Mouse (Mus musculus) kidney, adult 9 months (tissue): ENCODE data around the gene Stx18.
A peak's percentile ranks its signal among the peaks of the same experiment; 100 is the strongest.

Source experiments
- DNase-seq: peaks from one replicate; pipeline ENCODE4 v3.0.0; 2022

The Stx18 gene

GRCm38 (mm10) chr5:38038710-38039592 is at the start of gene Stx18:
Gene Stx18 (plus strand): TSS chr5:38038742.
- DNase-seq = peak; percentile 87

DNA sequence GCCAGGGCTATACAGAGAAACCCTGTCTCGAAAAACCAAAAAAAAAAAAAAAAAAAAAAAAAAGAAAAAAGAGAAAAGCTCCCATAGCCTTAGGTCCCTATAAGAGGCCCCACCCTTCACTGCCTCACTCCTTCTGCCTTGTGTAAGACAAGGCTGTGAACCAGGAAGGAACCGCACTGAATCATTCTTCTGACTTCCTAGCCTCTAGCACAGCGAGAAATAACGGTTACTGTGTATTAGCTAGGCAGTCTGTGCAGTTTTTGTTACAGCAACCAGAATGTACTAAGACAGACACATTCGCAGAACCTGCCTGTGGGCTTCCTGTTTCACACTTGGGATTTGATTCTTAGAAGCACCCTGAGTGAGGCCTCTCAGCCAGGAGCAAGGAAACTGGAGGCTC is 46.2 kb upstream of the Stx18 start:
- DNase-seq = no peak

- DNase-seq = no peak
Measured at GRCm38 (mm10) chr5:37998805-37999204, 39.7 kb upstream of the Stx18 start.

- DNase-seq = no peak
Measured at GRCm38 (mm10) chr5:38002573-38002972, 36.0 kb upstream of the Stx18 start.

DNA sequence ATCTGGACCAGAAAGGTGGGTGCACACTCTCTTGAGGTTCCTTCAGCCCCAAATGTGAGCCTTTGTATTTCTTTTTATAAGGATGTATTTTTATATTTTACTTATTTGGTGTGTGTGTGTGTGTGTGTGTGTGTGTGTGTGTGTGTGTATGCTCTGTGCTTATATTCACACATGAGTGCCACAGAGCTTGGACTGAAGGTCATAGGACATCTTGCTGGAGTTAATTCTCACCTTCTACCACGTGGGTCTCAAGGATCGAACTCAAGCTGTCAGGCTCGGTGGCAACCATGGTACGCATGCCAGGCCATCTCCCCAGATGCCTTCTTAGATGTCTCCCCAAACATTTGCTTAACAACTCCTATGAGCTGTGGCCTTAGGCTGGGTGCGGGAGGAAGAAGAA is 33.8 kb upstream of the Stx18 start:
- peak; percentile 71 for DNase-seq

DNA sequence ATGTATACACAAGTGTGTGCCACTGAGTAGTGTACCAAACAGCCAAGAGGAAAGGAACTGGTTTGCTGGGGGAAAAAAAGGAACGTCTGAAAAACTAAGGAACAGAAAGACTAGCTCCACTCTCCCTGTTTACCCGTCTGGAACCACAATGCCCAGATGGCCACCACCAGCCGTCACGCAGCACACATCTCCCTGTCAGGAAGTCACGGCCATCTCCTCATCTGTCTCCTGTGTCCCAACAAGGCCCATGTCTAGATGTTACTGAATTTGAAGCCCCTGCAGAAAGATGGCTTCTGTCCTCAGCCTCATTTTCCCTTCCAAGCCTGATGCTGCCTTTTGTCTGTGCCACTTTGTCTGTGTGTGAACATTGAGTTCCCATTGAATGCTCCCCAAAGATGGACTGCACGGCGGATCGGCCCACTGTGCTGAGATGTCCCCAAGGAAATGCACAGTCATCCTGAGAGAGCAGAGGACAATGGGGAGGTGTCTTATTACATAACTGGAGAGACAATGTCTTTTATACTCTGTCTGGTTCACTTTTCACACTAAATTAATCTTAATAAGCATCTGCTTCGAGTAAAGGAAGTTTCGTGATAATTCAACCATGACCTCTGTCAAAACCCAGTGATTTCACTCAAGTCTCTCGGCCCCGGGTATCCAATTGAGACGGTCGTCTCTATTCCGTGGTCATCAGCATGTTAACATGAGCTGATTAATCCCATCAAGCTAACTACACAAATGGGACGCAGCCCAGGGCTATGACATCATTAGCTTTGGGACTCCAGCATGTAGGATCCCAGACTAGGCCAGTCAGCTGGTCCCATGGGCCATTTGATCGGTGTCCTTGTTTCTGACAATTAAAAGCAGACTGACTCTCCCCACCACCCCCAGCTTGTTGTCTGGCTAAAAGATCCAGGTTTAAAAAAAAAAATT is 31.9 kb upstream of the Stx18 start:
- peak; percentile 32 for DNase-seq

DNA sequence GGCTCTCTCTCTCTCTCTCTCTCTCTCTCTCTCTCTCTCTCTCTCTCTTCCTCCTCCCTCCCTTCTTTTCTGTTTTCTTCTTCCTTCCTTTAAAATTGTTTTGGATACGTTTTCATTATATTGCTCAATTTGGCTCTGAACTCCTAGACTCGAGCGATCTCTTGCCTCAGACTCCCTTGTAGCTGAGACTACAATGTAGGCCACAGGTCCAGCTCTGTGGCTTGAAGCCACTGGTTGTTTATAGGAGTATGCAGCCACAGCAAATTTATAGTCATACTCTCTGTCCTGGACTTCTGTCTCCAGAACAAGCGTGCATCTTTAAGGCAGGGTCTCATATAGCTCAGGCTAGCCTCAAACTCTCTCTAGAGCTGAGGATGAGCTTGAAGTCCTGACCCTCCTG is 29.5 kb upstream of the Stx18 start:
- DNase-seq = no peak

DNA sequence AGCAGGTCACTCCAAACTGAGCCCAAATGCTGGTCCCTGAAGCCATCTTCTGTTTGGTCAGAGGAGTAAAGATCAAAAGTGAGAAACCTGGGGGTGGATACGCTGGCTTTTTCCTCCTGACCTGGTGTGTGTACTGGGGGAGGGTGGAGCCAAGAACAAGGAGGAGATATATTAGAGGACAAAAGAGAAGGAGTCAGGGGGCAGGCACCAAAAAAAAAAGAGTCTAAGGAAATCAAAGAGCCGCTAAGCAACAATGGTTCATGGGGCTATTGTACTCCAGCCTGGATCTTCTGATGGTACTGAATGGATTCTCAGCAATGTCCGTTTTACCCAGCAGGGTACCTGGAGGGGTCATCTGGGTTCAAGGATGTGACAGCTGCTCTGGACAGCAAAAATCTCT is 23.6 kb upstream of the Stx18 start:
- no peak for DNase-seq

- DNase-seq = no peak
Measured at GRCm38 (mm10) chr5:38016945-38017344, 21.6 kb upstream of the Stx18 start.

GRCm38 (mm10) chr5:38027656-38028055 is 10.9 kb upstream of the Stx18 start:
- DNase-seq = no peak

GRCm38 (mm10) chr5:38038274-38038673 is 268 bp upstream of the Stx18 start:
- peak; percentile 14 for DNase-seq

- no peak for DNase-seq
Measured at GRCm38 (mm10) chr5:38039796-38040195, 1.3 kb downstream of the Stx18 start.

DNA sequence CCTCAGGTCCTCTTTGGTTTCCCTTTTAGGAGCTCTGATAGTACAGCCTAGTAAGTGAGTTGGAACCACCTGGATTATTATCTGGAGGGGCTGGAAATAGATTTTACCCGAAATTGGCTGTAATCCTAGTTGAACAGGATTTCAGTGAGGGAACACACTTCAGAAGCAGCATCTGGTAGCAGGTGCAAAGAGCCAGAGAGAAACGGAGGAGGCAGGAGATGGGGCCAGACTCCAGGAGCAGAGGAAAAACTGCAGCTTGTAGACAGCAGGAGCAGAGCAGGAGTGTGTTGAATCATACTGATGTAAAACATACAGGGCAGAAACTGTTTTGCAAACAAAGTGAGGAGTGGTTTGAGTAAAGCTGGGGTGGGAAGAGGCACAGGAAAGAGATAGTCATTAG is 6.4 kb downstream of the Stx18 start:
- DNase-seq = no peak

DNA sequence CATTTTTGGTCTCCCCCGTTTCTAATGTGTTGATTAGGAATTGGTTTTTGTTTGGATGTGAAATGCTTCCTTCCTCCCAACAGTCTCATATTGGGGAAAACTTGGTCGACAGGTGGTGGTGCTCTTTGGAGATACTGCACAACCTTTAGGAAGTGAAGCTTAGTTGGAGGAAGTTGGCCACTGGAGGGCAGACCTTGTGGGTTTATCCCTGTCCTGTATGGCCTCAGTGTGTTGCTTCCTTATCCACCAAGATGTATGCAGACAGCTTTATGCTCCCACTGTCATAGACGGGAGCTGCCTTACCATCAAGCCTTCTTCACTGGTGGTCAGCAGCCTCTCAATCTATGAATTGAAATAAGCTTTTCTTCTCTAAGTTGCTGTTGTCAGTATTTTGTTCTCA is 9.6 kb downstream of the Stx18 start:
- DNase-seq = peak; percentile 41

DNA sequence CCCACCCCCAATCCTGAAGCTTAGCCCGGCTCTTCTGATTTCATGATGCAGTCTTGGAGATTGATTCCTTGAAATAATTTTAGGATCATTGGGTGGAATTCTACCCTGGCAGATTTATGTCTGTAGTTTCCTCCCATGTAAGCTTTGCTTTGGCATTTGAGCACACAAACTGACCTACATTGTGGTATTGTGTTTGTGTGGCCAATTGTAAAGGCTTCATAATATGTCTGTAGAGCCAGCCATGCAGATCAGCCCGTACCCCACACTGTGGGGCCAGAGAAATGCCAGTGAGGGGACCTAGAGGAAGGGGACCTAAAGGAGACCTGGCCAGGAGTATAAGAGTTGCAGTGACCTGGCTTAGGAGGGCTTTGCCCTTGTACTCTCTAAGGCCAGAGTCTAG is 22.5 kb downstream of the Stx18 start:
- DNase-seq = no peak

DNA sequence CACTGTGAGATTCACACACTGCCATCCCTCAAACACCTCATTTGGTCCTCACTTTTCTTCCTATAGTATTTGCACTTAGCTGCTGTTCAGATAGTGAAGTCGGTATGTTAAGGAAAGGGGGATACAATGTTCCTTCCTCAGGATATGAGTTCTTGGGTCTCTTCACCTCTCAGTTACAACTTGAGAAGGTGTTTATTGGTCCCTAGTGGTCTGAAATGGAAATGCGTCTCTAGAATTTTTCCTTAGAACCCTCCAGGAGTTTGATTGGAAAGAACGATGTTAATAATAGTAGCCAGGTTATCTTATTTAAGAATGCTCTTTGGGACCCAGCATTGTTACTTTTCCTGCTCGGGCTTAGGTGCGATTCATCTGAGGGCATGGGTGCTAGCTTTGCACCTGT is 24.2 kb downstream of the Stx18 start:
- peak; percentile 25 for DNase-seq

DNA sequence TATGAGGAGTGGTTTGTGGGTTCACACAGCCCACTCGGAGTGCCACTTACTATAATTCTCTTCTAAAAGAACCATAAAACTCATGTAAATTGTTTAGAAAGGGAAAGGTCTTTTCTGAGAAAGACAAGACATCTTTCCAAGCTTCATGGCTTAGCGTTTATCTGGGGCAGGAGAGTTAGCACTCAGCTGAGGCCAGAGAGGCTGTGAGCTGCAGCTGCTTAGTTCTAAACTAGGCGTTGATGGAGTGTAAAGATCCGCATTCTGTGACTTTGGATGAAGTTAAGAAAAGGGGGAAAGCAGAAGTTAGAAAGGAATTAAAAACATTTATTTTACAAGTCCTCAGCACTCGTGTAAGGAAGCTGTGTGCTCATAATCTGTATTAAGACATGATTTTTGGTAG is 24.8 kb downstream of the Stx18 start:
- no peak for DNase-seq

GRCm38 (mm10) chr5:38064043-38064575 is 25.6 kb downstream of the Stx18 start:
- DNase-seq = no peak

- DNase-seq = no peak
Measured at GRCm38 (mm10) chr5:38064701-38065100, 26.2 kb downstream of the Stx18 start.

- DNase-seq = no peak
Measured at GRCm38 (mm10) chr5:38065454-38065853, 26.9 kb downstream of the Stx18 start.

GRCm38 (mm10) chr5:38066606-38067005 is 28.1 kb downstream of the Stx18 start:
- no peak for DNase-seq

- peak; percentile 76 for DNase-seq
Measured at GRCm38 (mm10) chr5:38076326-38076725, 37.8 kb downstream of the Stx18 start.

GRCm38 (mm10) chr5:38078575-38078974 is 40.0 kb downstream of the Stx18 start:
- peak; percentile 13 for DNase-seq

- DNase-seq = no peak
Measured at GRCm38 (mm10) chr5:38080472-38080871, 41.9 kb downstream of the Stx18 start.
